Mouse (Mus musculus) G1E-ER4 (cell line): ENCODE measurements around the gene Sept10. TPM values are rescaled to one million over a fixed set of nuclear protein-coding genes. Genes with fewer than 3 reads are reported as not detected.

ENCODE experiments used
- GATA1 ChIP-seq: IDR thresholded peaks from one replicate; pipeline ENCODE4 v1.8.0; 2012; ENCODE audit warnings: low read length, inconsistent platforms
- polyA plus RNA-seq: library from polyadenylated mRNA; stranded (reverse); fragments of >175 nt; gene quantifications from 2 replicates; pipeline ENCODE4 v1.2.3, GENCODE M21; 2012

Gene Sept10
- polyA plus RNA-seq, 1 experiment, result 0.23 TPM

DNA sequence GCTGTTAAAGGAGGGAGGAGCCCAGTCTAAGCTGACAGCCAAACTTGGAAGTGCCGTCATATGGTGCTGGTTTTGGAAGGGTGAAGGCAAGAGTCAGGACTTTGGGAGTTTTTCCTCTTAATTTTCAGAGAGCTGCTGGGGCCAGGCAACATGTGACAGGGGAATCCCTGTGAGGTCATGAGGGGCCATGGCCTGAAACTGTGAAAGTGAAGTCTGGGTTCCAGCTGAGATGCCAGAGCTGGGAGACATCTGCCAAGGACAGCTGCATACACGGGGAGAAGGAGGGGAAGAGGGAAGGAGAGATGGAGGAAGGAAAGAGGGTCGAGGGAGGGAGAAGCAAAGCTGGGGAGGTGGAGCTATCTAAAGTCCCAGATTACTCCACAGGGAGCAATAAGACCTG, 16.1 kb upstream of the Sept10 start:
- TF ChIP-seq GATA1, result no peak

DNA sequence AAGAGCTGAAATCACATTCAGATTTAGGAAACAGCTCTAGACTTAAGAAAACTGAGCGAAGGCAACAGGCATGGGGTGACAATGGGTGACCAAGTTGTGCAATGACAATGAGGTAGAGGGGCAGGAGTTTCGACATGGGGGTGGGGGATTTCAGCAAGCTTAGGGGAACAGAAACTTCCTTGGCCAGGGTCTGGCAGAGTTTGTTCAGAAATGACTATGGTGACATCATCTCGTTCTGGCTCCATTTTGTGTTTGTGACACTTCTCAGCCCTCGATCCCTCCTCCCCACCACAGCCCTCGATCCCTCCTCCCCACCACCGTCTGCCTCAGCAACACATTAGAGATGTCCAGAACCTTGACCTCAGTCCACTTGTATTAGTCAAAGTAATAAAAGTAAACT, 14.8 kb upstream of the Sept10 start:
- no peak for TF ChIP-seq GATA1

DNA sequence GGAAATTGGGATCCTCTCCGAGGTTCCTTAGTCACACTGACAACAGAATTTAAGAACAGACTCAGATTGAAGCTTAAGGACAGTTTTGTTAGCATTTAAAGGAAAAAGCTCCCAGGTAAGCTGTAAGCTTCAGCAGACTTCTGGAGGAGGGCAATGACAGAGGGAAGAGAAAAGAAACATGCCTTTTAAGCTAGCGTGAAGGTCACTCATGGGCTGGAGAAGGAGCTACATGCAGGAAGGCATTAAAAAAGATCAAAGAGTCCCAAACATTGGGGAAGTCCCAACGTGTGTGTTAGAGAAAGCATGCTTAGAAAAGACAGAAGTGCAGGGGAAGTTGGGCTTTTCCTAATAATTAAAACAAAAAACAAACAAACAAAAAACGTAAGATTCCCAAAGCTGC, 14.2 kb upstream of the Sept10 start:
- no peak for TF ChIP-seq GATA1

DNA sequence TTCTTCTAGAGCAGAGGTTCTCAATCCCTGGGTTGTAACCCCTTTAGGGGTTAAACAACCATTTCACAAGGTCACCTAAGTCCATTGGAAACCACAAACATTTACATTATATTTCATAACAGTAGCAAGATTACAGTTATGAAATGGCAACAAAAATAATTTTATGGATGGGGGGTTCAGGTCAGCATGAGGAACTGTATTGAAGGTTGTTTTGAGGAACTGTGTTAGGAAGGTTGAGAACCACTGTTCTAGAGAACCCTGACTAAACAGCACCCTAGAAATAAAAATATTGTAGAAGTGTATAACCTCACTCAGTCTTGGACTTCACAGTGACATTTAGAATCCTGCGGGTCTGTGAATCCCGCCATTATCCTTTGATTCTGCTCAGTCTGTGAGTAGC, 13.6 kb upstream of the Sept10 start:
- no peak for TF ChIP-seq GATA1

DNA sequence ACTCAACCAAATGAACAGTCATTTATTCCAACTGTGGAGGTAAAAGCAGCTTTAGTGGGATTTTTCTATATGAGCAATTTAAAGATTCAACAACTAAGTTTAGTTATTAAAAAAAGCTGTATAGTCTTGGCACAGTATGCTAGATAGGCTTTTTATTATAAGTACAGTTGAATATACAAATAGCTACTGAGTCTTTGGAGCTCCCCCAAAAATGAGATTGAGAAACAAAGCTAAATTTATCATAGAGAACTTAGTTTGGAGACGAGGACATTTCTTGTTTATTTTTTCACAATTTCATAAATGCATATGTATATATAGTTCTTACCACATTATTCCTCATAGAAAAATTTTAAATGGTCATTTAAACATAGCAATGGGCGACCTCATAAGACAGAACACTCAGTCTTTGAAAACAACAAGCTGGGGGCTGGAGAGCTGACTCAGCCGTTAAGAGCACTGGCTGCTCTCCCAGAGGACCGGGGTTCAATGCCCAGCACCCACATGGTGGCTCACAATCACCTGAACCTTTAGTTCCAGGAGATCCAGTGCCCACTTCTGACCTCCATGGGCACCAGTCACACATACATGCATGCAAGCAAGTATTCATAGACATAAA, 7.7 kb upstream of the Sept10 start:
- no peak for TF ChIP-seq GATA1

DNA sequence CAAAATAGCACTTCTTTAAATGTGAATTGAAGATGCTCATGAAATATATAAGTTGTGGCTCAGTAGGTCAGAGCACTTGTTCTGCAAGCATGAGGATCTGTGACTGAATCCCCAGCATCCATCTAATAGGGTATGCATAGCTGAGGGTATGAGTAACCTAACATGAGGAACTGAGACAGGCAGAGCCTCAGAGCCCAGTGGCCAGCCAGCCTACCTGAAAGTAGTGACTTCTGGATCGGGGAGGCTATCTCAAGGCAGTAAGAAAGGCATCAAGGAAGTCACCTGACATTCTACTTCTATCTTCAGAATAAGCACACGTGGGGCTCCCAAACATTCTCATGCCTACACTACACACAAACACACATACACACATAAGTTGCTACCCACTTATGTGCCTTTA, 3.5 kb upstream of the Sept10 start:
- no peak for TF ChIP-seq GATA1

DNA sequence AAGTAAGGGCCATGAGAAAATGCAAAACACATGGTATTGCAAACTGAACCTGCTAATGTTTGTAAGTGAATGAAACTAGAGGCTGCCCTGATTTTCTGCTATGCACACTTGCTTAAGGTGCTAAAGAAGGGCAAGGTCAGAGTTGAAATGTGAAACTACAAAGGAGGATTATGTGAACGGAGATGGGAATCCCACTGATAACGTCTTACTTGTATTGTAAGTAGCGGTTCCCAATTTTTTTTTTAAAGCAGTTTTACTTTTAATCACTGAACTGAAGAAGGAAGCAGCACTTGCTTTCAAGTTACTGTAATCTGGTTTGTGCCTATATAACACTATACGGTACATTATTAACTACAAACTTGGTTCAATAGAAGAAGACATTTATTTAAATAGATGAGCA, 2.2 kb upstream of the Sept10 start:
- TF ChIP-seq GATA1, result no peak

DNA sequence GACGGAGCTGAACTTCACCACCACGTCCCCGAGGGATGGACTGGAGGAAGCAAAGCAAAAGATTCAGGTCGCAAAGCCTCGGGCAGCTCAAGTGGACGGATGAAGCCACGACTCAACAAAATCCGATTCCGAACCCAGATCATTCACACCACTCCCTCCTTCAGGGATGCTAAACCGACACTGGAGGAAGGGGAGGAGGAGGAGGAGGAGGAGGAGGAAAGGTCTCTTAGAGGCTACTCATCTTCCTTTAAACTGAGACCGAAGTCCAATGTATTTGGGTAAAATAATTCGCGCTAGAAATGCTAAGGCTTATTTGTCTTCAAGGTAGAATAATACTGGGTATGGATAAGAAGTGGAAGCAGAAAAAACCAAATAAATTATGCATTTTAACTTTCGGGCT, 1.7 kb upstream of the Sept10 start:
- no peak for TF ChIP-seq GATA1

DNA sequence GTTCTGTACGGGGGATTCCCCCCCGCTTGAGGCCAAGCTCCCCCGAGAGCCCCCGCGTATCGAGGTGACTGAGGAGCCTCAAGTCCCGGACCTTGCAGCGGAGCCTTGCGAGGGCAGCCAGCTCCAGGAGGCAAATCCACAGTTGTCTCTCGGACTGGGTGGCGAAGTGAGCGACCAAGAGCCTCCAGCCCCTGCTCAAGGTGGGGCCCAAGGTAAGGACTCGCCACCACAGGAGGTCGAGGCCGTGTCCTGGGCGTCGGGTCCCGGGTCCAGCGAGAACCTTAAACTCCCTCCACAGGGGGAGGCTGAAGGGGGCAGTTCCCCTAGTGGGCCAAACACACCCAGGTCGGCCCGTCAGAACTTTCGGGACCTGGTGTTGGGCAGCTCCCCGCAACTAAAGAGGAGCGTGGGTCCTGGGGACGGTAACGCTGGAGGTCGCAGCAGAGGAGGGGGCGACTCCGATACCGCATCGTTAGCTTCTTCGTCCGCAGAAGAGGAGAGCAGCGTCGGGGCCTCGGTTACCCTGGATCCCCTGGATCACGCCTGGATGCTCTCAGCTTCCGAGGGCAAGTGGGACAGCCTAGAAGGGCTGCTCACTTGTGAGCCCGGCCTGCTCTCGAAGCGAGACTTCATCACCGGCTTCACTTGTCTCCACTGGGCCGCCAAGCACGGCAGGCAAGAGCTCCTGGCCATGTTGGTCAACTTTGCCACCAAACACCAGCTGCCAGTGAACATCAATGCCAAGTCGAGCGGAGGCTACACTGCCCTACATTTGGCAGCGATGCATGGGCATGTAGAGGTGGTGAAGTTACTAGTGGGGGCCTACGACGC, 839 bp upstream of the Sept10 start:
- TF ChIP-seq GATA1, result no peak

DNA sequence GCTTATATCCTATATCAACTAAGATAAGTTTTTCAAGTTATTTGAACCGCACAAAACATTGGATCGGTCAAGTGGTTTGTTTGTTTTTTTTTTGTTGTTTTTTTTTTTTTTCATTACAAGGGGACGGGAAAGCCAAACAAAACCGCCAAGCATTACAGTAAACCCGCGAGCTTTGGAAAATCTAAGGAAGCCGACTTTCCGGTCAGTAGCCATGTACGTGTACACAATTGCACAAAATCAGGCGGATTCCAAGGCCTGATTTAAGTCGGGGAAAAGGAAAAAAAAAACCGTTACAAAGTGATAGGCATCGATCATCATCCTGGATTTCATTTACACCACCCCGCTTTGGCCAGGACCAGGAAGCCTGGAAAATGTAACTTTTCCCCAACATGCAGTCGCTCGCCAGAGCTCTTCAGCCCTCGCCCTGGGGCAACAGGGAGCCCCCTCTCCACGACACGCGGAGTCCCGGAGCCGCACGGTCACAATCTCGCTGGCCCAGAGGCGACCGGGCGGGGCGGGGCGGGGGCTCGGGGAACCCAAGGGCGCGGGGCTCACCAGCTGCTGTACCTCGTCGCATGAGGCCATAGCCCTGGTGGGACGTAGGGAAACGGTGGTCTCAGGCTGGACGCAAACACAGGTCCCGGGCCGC, 699 bp downstream of the Sept10 start:
- no peak for TF ChIP-seq GATA1

DNA sequence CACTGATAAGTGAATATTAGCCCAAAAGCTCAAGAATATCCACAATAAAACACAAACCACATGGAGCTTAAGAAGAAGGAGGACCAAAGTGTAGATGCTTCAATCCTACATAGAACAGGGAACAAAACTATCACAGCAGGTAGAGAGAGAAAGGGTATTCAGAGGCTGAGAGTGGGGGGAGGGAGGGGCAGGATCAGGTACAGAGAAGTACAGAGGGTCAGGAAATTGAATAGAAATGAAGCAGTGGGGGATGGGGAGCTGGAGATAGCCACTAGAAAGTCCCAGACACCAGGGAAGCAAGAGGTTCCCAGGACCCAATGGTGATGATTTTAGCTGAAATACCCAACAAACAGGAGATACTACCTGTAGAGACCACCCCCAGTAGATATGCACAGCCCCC, 21.6 kb downstream of the Sept10 start:
- TF ChIP-seq GATA1, result no peak

DNA sequence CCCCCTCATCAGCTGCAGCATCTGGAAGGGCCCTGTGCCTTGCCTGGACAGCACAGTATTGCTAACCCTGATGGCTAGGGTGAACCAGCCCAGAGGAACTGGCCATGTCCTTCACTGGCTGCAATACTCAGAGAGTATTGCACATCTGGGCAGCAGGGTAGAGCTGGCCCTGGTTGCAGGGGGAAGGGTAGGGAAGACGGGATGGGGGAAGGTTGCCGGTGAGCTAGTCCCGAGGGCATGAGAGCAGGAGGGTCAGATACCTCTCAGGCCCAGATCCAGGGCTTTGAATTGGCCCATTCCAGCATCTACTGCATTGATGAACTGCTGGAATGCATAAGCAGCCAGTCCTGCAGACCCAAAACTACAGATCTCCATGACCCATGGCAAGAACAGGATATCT, 24.9 kb downstream of the Sept10 start:
- TF ChIP-seq GATA1, result no peak

DNA sequence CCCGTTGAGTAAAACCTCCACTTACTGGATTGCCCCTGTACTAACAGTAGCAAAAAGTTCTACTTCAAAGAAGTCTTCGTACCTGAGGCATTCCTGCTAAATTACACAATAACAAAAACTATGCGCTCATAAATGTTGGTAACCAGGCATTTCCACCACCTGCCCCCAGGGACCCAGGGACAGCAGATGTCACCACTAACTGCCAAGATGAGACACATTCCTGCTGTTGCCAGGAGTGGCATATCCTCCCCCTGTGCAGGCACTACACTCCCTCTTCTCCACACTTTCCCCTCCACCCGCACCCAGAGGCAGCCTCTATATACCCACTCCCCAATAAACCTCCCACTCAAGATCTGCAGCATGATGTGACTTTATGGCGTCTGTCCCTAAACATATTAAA, 26.8 kb downstream of the Sept10 start:
- no peak for TF ChIP-seq GATA1

DNA sequence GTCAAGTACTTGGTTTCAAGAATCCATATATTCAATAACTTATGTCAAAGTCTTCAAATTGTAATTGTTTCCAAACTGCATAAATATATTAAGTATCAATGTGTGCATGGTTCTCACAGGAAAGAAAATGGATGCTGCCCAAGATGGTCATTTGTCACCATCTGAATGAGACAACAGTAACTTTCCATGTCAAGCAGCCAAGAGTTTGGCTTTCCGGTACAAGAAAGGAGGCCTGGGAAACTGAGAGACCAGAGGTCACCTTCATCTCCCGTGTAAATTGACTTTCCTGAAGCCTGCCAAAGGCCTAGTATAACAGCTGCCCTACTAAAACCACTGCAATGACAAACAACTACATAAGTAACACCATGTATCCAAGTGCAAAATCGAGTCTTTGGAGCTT, 39.3 kb downstream of the Sept10 start:
- TF ChIP-seq GATA1, result no peak

DNA sequence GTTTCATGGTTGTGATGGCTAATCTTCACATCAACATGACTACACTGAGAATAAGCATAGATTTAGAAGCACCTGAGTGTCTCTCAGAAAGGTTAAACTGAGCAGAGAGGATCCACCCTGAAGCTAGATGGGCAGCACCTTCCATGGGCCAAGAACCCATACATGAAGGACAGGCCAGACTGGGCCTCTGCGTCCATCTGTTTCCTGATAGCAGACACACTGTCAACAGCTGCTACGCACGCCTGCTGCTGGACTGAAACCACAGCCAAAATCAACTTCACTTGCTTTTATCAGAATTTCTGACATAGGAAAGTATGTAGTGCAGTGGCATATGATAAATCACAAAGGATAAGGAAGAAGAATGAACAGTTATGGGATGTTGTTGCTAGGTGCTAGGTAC, 42.0 kb downstream of the Sept10 start:
- TF ChIP-seq GATA1, result no peak

DNA sequence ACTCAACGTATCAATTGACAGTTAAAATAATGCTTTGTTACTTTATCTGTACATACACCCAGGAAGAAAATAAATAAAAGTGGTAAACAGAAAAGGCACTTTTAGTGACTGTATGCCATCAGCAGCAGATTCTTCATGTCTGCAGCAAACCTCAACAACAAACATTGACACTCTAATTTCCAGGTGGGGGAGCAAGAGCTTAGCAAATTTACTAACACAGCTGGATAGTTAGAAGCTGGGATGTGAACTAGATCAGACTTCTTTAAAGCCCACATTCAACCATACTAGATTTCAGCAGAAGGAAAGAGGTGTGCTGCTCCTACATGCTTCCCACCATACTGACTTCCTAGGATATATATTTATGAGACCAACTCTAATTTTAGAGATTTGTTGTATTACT, 49.1 kb downstream of the Sept10 start:
- TF ChIP-seq GATA1, result no peak

DNA sequence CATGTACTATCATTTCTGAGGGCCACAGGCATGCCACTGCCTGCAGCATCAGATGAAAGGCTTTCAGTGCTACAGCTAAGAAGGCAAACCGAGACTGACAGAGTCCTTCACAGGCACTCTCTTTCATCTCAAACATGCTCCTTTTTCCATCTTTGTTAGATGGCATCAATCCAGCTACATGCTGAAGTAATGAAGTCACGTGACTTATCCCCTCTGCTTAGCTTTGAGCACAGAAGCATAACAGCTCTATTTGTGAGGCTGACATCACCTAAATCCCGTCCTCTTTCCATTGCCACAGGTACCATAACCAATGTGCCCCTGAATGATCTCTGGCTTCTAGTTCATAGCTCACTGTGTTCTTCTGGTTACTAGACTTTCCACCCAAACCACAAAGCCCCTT, 50.6 kb downstream of the Sept10 start:
- no peak for TF ChIP-seq GATA1
